Mouse (Mus musculus) limb, embryonic 12.5 days (tissue): ENCODE results near the gene Kmt2d. TPM values are rescaled to one million over a fixed set of nuclear protein-coding genes. Genes with fewer than 3 reads are reported as not detected.

Experiments
- ATAC-seq: fragments of 200-750 bp; cut with Nextera tagmentation; 2 replicates; pipeline ENCODE4 v1.8.0; 2017; ENCODE audit warnings: low read depth, moderate TSS enrichment; ENCODE audit not compliant: insufficient number of reproducible peaks, insufficient read depth, low FRiP score, low TSS enrichment
- H3K27ac ChIP-seq: fragments of 300-500 bp; sonication (generic); 2 replicates; pipeline ENCODE4 v1.5.1; 2016; ENCODE audit warnings: mild to moderate bottlenecking, moderate library complexity
- H3K27me3 ChIP-seq: fragments of 300-500 bp; sonication (generic); 2 replicates; pipeline ENCODE4 v1.6.1; 2016; ENCODE audit warnings: mild to moderate bottlenecking, moderate library complexity
- H3K36me3 ChIP-seq: fragments of 300-500 bp; sonication (generic); 2 replicates; pipeline ENCODE4 v1.6.1; 2016; ENCODE audit warnings: mild to moderate bottlenecking, moderate library complexity
- H3K4me1 ChIP-seq: fragments of 300-500 bp; sonication (generic); replicated peaks from 2 replicates; pipeline ENCODE4 v1.6.1; 2016
- H3K4me2 ChIP-seq: fragments of 300-500 bp; sonication (generic); 2 replicates; pipeline ENCODE4 v1.6.1; 2016; ENCODE audit warnings: mild to moderate bottlenecking, moderate library complexity
- H3K4me3 ChIP-seq: fragments of 300-500 bp; sonication (generic); replicated peaks from 2 replicates; pipeline ENCODE4 v1.5.1; 2016; ENCODE audit warnings: mild to moderate bottlenecking
- H3K9ac ChIP-seq: fragments of 300-500 bp; sonication (generic); replicated peaks from 2 replicates; pipeline ENCODE4 v1.6.1; 2016; ENCODE audit warnings: mild to moderate bottlenecking, moderate library complexity
- H3K9me3 ChIP-seq: fragments of 300-500 bp; sonication (generic); 2 replicates; pipeline ENCODE4 v1.6.1; 2016; ENCODE audit warnings: mild to moderate bottlenecking, moderate library complexity
- WGBS: fragments of 180-500 bp; shearing (Covaris S2); methylation state at CpG from one replicate; pipeline ENCODE4 v1.1.7; 2016; 5-methylcytosine and 5-hydroxymethylcytosine counted together
- polyA plus RNA-seq: library from polyadenylated mRNA; unstranded; fragments of >200 nt; fragmentation: Nextera tagmentation; extraction: Ambion mirVana; gene quantifications from 2 replicates; pipeline ENCODE4 v1.2.1, GENCODE M21; 2016

Kmt2d gene
- polyA plus RNA-seq, 1 experiment from 2014 or later, result 14.4 TPM

GRCm38 (mm10) chr15:98867321-98867720, 3.7 kb downstream of the Kmt2d start:
- Histone ChIP-seq H3K36me3 (peaks cover 45% of the 10 kb centered on the region), H3K27me3 (no peaks in the 10 kb centered on the region), H3K4me3 (peak overlapping the region; percentile 95; the same call in 1 of the 2 replicates), H3K4me1 (peaks cover 26% of the 10 kb centered on the region), H3K9ac (0 out of 2 replicates have a peak overlapping the region, but pooled peaks have one; percentile 98), H3K4me2 (peak overlapping the region; percentile 99), H3K27ac (0 out of 2 replicates have a peak overlapping the region, but pooled peaks have one; percentile 18), H3K9me3 (no peaks in the 10 kb centered on the region)
- ATAC-seq, result no peak
- 70% methylated on average over 6 of the region's 6 CpGs for WGBS

- no peak overlapping the region for H3K9ac ChIP-seq
- no peak overlapping the region for H3K27ac ChIP-seq
- H3K9me3 ChIP-seq, result no peaks in the 10 kb centered on the region
- peaks cover 54% of the 10 kb centered on the region for H3K36me3 ChIP-seq
- WGBS, result 94% methylated on average over 5 of the region's 5 CpGs
- peaks cover 26% of the 10 kb centered on the region for H3K4me1 ChIP-seq
- no peak for ATAC-seq
- H3K4me3 ChIP-seq, result no peak overlapping the region
- no peak overlapping the region for H3K4me2 ChIP-seq
- no peaks in the 10 kb centered on the region for H3K27me3 ChIP-seq
These were observed 4.5 kb downstream of the Kmt2d start for GRCm38 (mm10) chr15:98866501-98866900.

DNA sequence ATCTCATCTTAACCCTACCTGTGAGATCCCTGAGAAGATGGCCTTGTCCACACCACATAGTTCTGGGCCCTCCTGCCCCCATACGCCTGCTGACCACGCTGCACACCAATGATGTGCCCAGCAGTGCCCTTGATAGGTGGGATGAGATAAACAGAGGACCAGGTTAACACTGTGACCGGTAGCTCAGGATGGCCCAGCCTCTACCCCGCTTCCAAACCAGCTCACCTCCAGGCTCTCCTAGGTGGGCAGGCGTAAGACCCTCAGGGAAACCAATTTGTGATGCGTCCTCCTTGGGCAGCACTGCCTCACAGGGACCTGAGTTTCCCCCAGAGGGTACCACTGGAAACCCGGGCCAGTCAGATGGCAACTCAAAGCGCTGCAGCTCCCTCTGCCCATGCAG, 5.2 kb downstream of the Kmt2d start:
- WGBS, result over 99% methylated on average over 8 of the region's 8 CpGs

GRCm38 (mm10) chr15:98864951-98865350, 6.1 kb downstream of the Kmt2d start:
- WGBS, result 89% methylated on average over 6 of the region's 6 CpGs
- peaks cover 69% of the 10 kb centered on the region for H3K36me3 ChIP-seq

More for the DNA sequence above, 5.2 kb downstream of the Kmt2d start:
- no peaks in the 10 kb centered on the region for H3K27me3 ChIP-seq
- H3K9me3 ChIP-seq, result no peaks in the 10 kb centered on the region
- H3K9ac ChIP-seq, result no peak overlapping the region; the same call in 1 of the 2 replicates
- H3K27ac ChIP-seq, result 0 out of 2 replicates have a peak overlapping the region, but pooled peaks have one; percentile 12
- H3K4me2 ChIP-seq, result no peak overlapping the region
- ATAC-seq, result no peak
- H3K4me1 ChIP-seq, result peaks cover 26% of the 10 kb centered on the region
- peaks cover 61% of the 10 kb centered on the region for H3K36me3 ChIP-seq
- no peak overlapping the region for H3K4me3 ChIP-seq

GRCm38 (mm10) chr15:98863451-98863958, 7.5 kb downstream of the Kmt2d start:
- H3K36me3 ChIP-seq, result peaks cover 83% of the 10 kb centered on the region
- H3K27me3 ChIP-seq, result no peaks in the 10 kb centered on the region
- H3K4me2 ChIP-seq, result no peak overlapping the region
- H3K27ac ChIP-seq, result no peak overlapping the region
- ATAC-seq, result no peak
- H3K4me1 ChIP-seq, result peaks cover 10% of the 10 kb centered on the region
- no peaks in the 10 kb centered on the region for H3K9me3 ChIP-seq
- 90% methylated on average over 12 of the region's 12 CpGs for WGBS
- H3K4me3 ChIP-seq, result no peak overlapping the region
- no peak overlapping the region for H3K9ac ChIP-seq

More at GRCm38 (mm10) chr15:98864951-98865350, 6.1 kb downstream of the Kmt2d start:
- H3K4me3 ChIP-seq, result no peak overlapping the region
- H3K4me1 ChIP-seq, result peaks cover 24% of the 10 kb centered on the region
- no peak overlapping the region for H3K4me2 ChIP-seq
- H3K9me3 ChIP-seq, result no peaks in the 10 kb centered on the region
- H3K9ac ChIP-seq, result no peak overlapping the region
- H3K27ac ChIP-seq, result no peak overlapping the region
- H3K27me3 ChIP-seq, result no peaks in the 10 kb centered on the region
- no peak for ATAC-seq

GRCm38 (mm10) chr15:98861701-98862410, 9.1 kb downstream of the Kmt2d start:
- Histone ChIP-seq H3K27ac (no peak overlapping the region), H3K27me3 (no peaks in the 10 kb centered on the region), H3K4me3 (no peak overlapping the region), H3K9ac (no peak overlapping the region), H3K4me2 (no peak overlapping the region), H3K9me3 (no peaks in the 10 kb centered on the region), H3K36me3 (peaks cover 100% of the 10 kb centered on the region), H3K4me1 (no peaks in the 10 kb centered on the region)
- 88% methylated on average over 21 of the region's 21 CpGs for WGBS
- no peak for ATAC-seq

GRCm38 (mm10) chr15:98860921-98861320, 10.1 kb downstream of the Kmt2d start:
- H3K36me3 ChIP-seq, result peaks cover 100% of the 10 kb centered on the region
- no peaks in the 10 kb centered on the region for H3K4me1 ChIP-seq
- WGBS, result 94% methylated on average over 18 of the region's 18 CpGs
- H3K9me3 ChIP-seq, result no peaks in the 10 kb centered on the region
- no peak overlapping the region for H3K27ac ChIP-seq
- H3K4me3 ChIP-seq, result no peak overlapping the region
- H3K9ac ChIP-seq, result no peak overlapping the region
- H3K4me2 ChIP-seq, result no peak overlapping the region
- H3K27me3 ChIP-seq, result no peaks in the 10 kb centered on the region
- no peak for ATAC-seq

- H3K4me3 ChIP-seq, result no peak overlapping the region
- H3K4me2 ChIP-seq, result no peak overlapping the region
- H3K9me3 ChIP-seq, result no peaks in the 10 kb centered on the region
- H3K9ac ChIP-seq, result no peak overlapping the region
- H3K27ac ChIP-seq, result no peak overlapping the region
- ATAC-seq, result no peak
- H3K4me1 ChIP-seq, result no peaks in the 10 kb centered on the region
- no peaks in the 10 kb centered on the region for H3K27me3 ChIP-seq
- WGBS, result 92% methylated on average over 9 of the region's 9 CpGs
- H3K36me3 ChIP-seq, result peaks cover 100% of the 10 kb centered on the region
These were observed 11.5 kb downstream of the Kmt2d start for GRCm38 (mm10) chr15:98859319-98860043.

DNA sequence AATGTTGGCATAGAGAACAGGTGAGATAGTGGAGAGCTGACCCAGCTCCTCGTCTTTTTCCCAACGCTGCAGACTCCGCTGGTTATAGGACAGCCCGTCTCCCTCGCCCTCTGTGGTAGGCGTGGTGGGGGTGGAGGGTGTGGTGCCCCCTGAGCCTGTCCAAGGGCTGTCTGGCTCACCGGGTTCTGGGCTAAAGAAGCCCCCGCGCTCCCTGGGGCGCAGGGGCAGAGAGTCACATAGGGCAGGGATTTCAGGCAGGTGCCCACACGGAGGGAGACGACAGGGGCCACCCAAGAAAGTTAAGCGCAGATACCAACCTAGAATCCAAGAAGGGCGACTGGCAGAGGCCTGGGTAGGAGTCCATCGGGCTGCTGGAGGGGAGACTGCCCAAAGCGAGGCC, 16.8 kb downstream of the Kmt2d start:
- WGBS, result 95% methylated on average over 16 of the region's 16 CpGs
- H3K27ac ChIP-seq, result no peak overlapping the region
- no peak for ATAC-seq
- H3K4me3 ChIP-seq, result no peak overlapping the region
- no peaks in the 10 kb centered on the region for H3K27me3 ChIP-seq
- no peaks in the 10 kb centered on the region for H3K9me3 ChIP-seq
- no peaks in the 10 kb centered on the region for H3K4me1 ChIP-seq
- H3K9ac ChIP-seq, result no peak overlapping the region; the same call in 1 of the 2 replicates
- no peak overlapping the region for H3K4me2 ChIP-seq
- H3K36me3 ChIP-seq, result peaks cover 100% of the 10 kb centered on the region

- Histone ChIP-seq H3K36me3 (peaks cover 100% of the 10 kb centered on the region), H3K27ac (no peak overlapping the region), H3K9me3 (no peaks in the 10 kb centered on the region), H3K4me2 (no peak overlapping the region), H3K4me3 (no peak overlapping the region), H3K4me1 (no peaks in the 10 kb centered on the region), H3K27me3 (no peaks in the 10 kb centered on the region), H3K9ac (no peak overlapping the region)
- ATAC-seq, result no peak
- WGBS, result 93% methylated on average over 28 of the region's 28 CpGs
These were observed 17.7 kb downstream of the Kmt2d start for GRCm38 (mm10) chr15:98853161-98853937.

DNA sequence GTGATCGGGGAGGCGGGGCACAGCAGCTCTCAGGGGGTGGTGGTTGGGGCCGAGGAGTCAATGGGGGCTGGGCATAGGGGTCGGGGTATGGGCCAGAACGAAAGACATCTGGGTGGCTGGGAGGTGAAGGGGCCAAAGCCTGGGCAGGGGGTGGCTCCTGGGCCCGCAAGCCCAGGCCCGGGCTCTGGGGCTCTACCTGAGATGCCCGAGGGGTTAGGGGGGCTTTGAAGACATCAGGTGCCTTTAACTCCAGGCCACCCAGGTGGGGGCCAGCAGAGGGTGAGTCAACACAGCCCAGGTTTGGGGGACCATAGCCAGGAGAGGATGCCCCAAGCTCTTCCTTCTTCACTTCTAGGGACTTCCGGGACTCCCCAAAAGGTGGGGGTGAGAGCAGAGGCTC, 18.3 kb downstream of the Kmt2d start:
- Histone ChIP-seq H3K4me3 (no peak overlapping the region), H3K9ac (no peak overlapping the region), H3K27me3 (no peaks in the 10 kb centered on the region), H3K9me3 (no peaks in the 10 kb centered on the region), H3K27ac (no peak overlapping the region), H3K4me2 (no peak overlapping the region), H3K36me3 (peaks cover 100% of the 10 kb centered on the region), H3K4me1 (no peaks in the 10 kb centered on the region)
- 91% methylated on average over 9 of the region's 9 CpGs for WGBS
- ATAC-seq, result no peak
